Mouse (Mus musculus) midbrain, embryonic 15.5 days (tissue): ENCODE measurements around the gene Prrc2b. TPM values are rescaled to one million over a fixed set of nuclear protein-coding genes. Genes with fewer than 3 reads are reported as not detected.

ENCODE experiments used
- ATAC-seq: fragments of 200-750 bp; cut with Nextera tagmentation; replicated peaks from 2 replicates; pipeline ENCODE4 v1.8.0; 2017; ENCODE audit warnings: moderate TSS enrichment
- H3K27ac ChIP-seq: fragments of 300-500 bp; sonication (generic); 2 replicates; pipeline ENCODE4 v1.5.1; 2015; ENCODE audit warnings: mild to moderate bottlenecking, inconsistent platforms
- H3K27me3 ChIP-seq: fragments of 300-500 bp; sonication (generic); replicated peaks from 2 replicates; pipeline ENCODE4 v1.6.1; 2015; ENCODE audit warnings: inconsistent platforms
- H3K36me3 ChIP-seq: fragments of 300-500 bp; sonication (generic); replicated peaks from 2 replicates; pipeline ENCODE4 v1.6.1; 2015; ENCODE audit warnings: inconsistent platforms
- H3K4me1 ChIP-seq: fragments of 300-500 bp; sonication (generic); 2 replicates; pipeline ENCODE4 v1.6.1; 2015; ENCODE audit warnings: inconsistent platforms
- H3K4me2 ChIP-seq: fragments of 300-500 bp; sonication (generic); 2 replicates; pipeline ENCODE4 v1.6.1; 2015; ENCODE audit warnings: inconsistent platforms, mild to moderate bottlenecking, moderate library complexity
- H3K4me3 ChIP-seq: fragments of 300-500 bp; sonication (generic); 2 replicates; pipeline ENCODE4 v1.5.1; 2015; ENCODE audit warnings: mild to moderate bottlenecking, inconsistent platforms
- H3K9ac ChIP-seq: fragments of 300-500 bp; sonication (generic); 2 replicates; pipeline ENCODE4 v1.6.1; 2015; ENCODE audit warnings: mild to moderate bottlenecking, inconsistent platforms
- H3K9me3 ChIP-seq: fragments of 300-500 bp; sonication (generic); 2 replicates; pipeline ENCODE4 v1.6.1; 2016; ENCODE audit warnings: inconsistent platforms
- WGBS: fragments of 180-500 bp; shearing (Covaris S2); methylation state at CpG from one replicate; pipeline ENCODE4 v1.1.7; 2015; ENCODE audit warnings: mixed read lengths; 5-methylcytosine and 5-hydroxymethylcytosine counted together
- polyA plus RNA-seq: library from polyadenylated mRNA; unstranded; fragments of >200 nt; fragmentation: Nextera tagmentation; extraction: Ambion mirVana; gene quantifications from 2 replicates; pipeline ENCODE4 v1.2.1, GENCODE M21; 2015

The Prrc2b gene
- polyA plus RNA-seq, 1 experiment from 2014 or later: 92.2 TPM

DNA sequence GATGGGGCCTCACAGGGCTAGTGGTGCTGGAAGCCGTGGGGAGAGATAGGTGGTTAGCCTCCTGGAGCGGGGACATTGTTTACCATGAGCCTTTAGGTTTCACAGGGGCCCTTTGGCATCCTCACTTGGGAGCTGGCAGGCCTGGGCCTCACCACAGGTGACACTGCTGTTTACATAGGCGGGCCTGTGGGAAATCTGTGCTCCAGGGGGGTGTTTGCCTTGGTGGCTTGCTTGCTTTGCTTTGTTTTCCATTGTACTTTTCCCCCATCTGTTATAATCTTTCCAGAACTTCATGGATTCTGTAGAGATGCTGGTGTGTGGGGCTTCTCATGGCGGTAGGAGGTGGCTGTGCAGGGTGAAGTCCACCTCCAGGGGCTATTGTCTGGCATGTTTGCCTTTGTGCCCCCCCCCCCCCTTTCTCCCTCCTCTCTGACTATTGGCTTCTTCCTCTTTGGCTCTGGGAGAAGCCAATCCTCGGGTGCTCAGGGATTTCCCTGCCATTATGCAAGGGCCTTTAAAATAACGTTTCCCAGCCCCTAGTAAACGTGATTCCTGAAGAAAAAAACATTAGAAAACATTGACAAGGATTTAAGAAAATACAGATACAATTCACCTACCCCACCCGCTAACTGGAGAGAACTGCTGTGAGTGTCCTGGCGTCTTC is 3.6 kb downstream of the Prrc2b start:
- peak overlapping the region; percentile 93 for H3K4me2 ChIP-seq
- no peaks in the 10 kb centered on the region for H3K9me3 ChIP-seq
- peaks cover 83% of the 10 kb centered on the region for H3K4me1 ChIP-seq
- ATAC-seq: no peak
- no peaks in the 10 kb centered on the region for H3K36me3 ChIP-seq
- 22% methylated on average over 9 of the region's 9 CpGs for WGBS
- H3K9ac ChIP-seq: peak overlapping the region; percentile 22; the same call in 1 of the 2 replicates
- H3K27me3 ChIP-seq: no peaks in the 10 kb centered on the region
- H3K27ac ChIP-seq: peak overlapping the region; percentile 51
- peak overlapping the region; percentile 94 for H3K4me3 ChIP-seq

DNA sequence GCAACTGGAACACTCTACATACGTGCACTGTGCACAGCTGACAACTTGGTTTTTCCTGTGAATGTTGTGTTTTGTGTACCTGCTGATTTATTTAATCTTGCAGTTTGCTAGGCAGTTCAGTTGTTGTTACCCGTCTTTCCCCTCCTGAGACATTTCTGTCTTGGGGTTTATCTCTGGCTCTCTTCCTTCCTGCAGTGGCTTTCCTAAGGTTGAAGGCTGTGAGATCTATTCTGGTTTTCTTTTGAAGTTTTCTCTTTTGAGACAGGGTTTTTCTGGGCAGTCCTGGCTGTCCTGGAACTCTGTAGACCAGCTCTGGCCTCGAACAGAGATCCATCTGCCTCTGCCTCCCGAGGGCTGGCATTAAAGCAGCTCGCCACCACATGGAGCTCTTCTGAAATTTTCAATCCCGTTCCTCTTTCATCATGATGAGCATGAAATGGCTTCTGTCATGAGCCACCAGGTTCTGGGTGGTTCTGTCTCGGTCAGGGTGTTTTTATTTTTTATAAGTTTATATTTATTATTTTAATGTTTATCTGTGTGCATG is 4.2 kb downstream of the Prrc2b start:
- H3K27me3 ChIP-seq: no peaks in the 10 kb centered on the region
- no peak overlapping the region for H3K9ac ChIP-seq
- peak overlapping the region; percentile 93 for H3K4me2 ChIP-seq
- H3K4me1 ChIP-seq: peaks cover 85% of the 10 kb centered on the region
- peak overlapping the region; percentile 34; the same call in 1 of the 2 replicates for H3K27ac ChIP-seq
- H3K4me3 ChIP-seq: peak overlapping the region; percentile 94
- no peaks in the 10 kb centered on the region for H3K9me3 ChIP-seq
- no peaks in the 10 kb centered on the region for H3K36me3 ChIP-seq
- no peak for ATAC-seq
- 29% methylated on average over 7 of the region's 7 CpGs for WGBS

DNA sequence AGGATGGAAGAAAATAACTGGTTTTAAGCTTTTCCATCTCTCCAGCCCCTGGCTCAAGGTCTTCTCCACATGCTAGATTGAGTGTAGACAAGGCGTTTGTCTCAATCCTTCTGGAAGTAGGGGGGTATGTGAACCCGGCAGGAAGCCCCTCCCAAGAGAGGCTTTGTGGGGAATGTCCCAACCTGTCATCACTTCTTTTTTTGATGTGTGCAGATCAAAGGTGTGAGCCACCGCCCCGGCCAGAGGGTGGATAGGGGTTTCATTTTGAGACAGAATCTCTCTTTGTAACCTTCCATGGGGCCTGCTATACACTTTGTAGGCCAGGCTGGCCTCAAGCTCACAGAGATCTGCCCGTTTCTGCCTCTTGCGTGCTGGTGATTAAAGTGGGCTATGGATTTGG is 4.7 kb downstream of the Prrc2b start:
- 51% methylated on average over 6 of the region's 6 CpGs for WGBS
- no peaks in the 10 kb centered on the region for H3K36me3 ChIP-seq
- H3K27me3 ChIP-seq: no peaks in the 10 kb centered on the region
- no peaks in the 10 kb centered on the region for H3K9me3 ChIP-seq
- H3K9ac ChIP-seq: no peak overlapping the region; the same call in 1 of the 2 replicates
- no peak for ATAC-seq
- H3K4me2 ChIP-seq: peak overlapping the region; percentile 93; the same call in 1 of the 2 replicates
- H3K4me1 ChIP-seq: peaks cover 81% of the 10 kb centered on the region
- peak overlapping the region; percentile 34; the same call in 1 of the 2 replicates for H3K27ac ChIP-seq
- no peak overlapping the region for H3K4me3 ChIP-seq

DNA sequence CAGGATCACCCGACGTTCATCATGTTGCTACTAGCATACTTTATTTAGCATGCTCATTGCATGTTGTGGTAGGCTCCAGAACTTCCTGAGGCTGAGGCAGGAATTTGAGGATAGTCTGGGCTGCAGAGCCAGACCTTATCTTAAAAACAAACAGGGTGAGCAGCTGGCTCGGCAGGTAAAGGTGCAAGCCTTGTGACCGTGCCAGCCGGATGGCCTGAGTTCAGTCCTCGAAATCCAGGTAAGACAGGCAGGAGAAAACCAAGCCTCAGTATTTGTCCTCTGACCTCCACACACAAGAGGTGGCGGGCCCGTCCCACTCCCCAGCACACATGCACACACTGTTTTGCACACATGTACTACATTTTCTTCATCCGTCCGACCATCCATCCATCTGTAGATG is 5.8 kb downstream of the Prrc2b start:
- H3K27ac ChIP-seq: peak overlapping the region; percentile 32
- H3K4me2 ChIP-seq: peak overlapping the region; percentile 5

DNA sequence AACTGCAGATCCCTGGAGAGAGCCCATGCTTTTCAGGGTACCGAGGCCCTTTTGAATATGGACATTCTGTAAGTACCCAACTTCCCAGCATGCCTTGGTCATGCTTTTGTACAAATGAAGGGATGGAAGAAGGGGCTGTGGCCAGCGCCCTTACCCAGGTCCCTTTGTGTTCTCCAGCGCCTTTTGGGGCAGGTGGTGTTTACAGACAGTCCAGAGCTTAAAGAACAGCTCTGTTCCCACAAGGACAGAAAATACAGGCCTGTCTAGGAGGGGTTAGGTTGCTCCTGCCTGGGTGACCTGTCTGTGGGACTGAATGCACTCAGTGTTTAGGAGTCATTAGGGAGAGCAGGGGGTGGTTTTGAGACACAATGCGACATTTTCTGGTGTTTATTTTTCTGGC is 6.4 kb downstream of the Prrc2b start:
- no peaks in the 10 kb centered on the region for H3K9me3 ChIP-seq
- no peak for ATAC-seq
- H3K4me3 ChIP-seq: no peak overlapping the region
- peaks cover 76% of the 10 kb centered on the region for H3K4me1 ChIP-seq
- H3K9ac ChIP-seq: no peak overlapping the region
- peak overlapping the region; percentile 32 for H3K27ac ChIP-seq
- H3K36me3 ChIP-seq: no peaks in the 10 kb centered on the region
- WGBS: 12% methylated on average over 4 of the region's 4 CpGs
- H3K27me3 ChIP-seq: no peaks in the 10 kb centered on the region
- peak overlapping the region; percentile 5 for H3K4me2 ChIP-seq

More for the DNA sequence above, 5.8 kb downstream of the Prrc2b start:
- no peaks in the 10 kb centered on the region for H3K9me3 ChIP-seq
- no peaks in the 10 kb centered on the region for H3K27me3 ChIP-seq
- H3K4me3 ChIP-seq: no peak overlapping the region
- WGBS: 64% methylated on average over 10 of the region's 10 CpGs
- peaks cover 79% of the 10 kb centered on the region for H3K4me1 ChIP-seq
- 0 out of 2 replicates have a peak overlapping the region, but pooled peaks have one; percentile 2 for H3K9ac ChIP-seq
- H3K36me3 ChIP-seq: no peaks in the 10 kb centered on the region
- ATAC-seq: no peak

DNA sequence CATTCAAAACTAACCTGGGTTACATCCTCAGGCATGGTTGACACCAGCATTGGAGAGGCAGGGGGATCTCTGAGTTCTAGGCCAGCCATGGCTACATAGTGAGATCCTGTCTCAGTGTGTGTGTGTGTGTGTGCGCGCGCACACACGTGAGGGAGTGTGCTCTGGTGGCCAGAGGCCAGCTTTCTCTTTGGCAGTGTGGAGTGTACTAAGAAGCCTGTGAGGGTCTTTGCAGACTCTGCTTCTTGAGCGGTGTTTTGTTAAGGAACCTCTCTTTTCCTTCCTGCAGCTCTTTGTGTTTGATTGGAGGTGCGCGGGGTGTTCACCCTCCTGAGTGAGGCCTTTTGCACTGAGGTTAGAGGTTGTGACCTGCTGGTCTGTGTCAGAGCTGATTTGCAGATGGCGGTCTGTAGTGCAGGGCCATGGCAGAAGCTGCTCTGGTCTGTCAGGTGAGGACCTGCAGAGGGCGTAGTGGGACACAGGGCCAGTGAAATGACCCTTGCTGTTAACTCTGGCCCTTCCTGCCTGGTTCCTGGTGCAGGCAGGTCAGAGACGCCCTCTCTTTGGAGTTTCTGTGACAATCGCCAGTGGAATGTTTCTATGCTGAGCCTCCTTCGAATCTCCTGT is 7.8 kb downstream of the Prrc2b start:
- Histone ChIP-seq H3K9me3 (no peaks in the 10 kb centered on the region), H3K4me1 (peaks cover 65% of the 10 kb centered on the region), H3K27me3 (no peaks in the 10 kb centered on the region), H3K36me3 (no peaks in the 10 kb centered on the region), H3K4me2 (no peak overlapping the region), H3K9ac (no peak overlapping the region), H3K4me3 (no peak overlapping the region), H3K27ac (no peak overlapping the region)
- WGBS: 67% methylated on average over 12 of the region's 12 CpGs
- no peak for ATAC-seq

DNA sequence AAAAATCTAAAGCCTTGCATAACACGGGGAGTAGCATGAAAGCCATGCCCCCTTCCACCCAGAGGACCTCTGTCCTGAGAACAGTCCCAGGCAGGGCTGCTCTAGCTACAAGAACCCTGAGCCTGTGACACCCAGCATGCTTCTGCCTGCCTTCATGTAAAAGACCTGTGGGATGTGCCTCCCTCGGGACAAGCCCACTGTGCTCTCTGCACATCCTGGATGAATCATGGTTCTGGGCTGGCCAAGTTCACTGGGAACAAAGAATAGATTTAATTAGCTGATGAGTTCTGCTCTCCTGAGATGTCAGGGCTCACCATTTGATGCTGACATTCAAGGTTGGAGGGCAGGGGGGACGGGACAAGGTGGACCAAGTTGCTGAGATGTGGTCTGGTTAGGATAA is 9.6 kb downstream of the Prrc2b start:
- Histone ChIP-seq H3K36me3 (no peaks in the 10 kb centered on the region), H3K9me3 (no peaks in the 10 kb centered on the region), H3K9ac (no peak overlapping the region), H3K27me3 (no peaks in the 10 kb centered on the region), H3K27ac (no peak overlapping the region), H3K4me3 (no peak overlapping the region), H3K4me1 (peaks cover 64% of the 10 kb centered on the region), H3K4me2 (no peak overlapping the region)
- no peak for ATAC-seq
- 95% methylated on average over 3 of the region's 3 CpGs for WGBS

DNA sequence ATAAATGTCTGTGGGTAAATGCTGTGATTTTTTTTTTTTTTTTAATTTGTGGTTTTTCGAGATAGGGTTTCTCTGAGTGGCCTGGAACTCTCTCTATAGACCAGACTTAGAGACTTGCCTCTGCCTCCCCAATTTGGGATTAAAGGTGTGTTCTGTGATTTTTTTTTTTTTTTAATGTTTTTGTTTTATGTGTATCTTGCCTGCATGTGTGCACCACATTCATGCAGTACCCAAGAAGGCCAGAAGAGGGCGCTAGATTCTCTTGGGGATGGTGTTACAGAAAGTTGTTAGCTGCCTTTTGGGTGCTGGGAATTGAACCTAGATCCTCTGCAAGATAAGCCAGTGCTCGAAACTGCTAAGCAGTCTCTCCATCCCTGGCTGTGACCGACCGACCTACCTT is 10.1 kb downstream of the Prrc2b start:
- WGBS: 84% methylated on average over 5 of the region's 5 CpGs
- H3K4me1 ChIP-seq: peaks cover 60% of the 10 kb centered on the region

DNA sequence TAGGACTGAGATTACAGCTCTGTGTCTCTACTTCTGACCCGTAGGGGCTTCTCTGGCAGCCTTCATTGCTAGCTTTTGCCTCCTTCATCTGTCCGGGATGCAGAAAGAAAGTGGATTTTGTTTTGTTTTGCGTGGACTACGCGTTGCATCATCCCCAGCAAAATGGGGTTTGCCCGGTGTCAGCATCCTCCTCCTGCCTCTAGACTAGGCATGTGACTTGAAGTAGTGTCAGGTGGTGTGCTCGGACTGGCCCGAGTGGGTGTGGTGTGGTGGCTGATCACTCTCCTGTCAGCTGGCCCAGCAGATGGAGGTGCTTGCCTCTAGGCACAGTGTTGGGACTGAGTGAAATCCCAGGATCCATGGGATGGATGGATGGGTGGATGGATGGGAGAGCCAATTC is 11.2 kb downstream of the Prrc2b start:
- Histone ChIP-seq H3K9me3 (no peaks in the 10 kb centered on the region), H3K9ac (no peak overlapping the region), H3K4me2 (no peak overlapping the region), H3K4me3 (no peak overlapping the region), H3K27ac (no peak overlapping the region), H3K27me3 (no peaks in the 10 kb centered on the region), H3K4me1 (peaks cover 59% of the 10 kb centered on the region), H3K36me3 (no peaks in the 10 kb centered on the region)
- ATAC-seq: no peak
- 94% methylated on average over 8 of the region's 8 CpGs for WGBS

More for the DNA sequence above, 10.1 kb downstream of the Prrc2b start:
- H3K9ac ChIP-seq: no peak overlapping the region
- no peak overlapping the region for H3K4me3 ChIP-seq
- ATAC-seq: no peak
- H3K27me3 ChIP-seq: no peaks in the 10 kb centered on the region
- H3K27ac ChIP-seq: no peak overlapping the region
- no peaks in the 10 kb centered on the region for H3K9me3 ChIP-seq
- H3K4me2 ChIP-seq: no peak overlapping the region
- no peaks in the 10 kb centered on the region for H3K36me3 ChIP-seq

DNA sequence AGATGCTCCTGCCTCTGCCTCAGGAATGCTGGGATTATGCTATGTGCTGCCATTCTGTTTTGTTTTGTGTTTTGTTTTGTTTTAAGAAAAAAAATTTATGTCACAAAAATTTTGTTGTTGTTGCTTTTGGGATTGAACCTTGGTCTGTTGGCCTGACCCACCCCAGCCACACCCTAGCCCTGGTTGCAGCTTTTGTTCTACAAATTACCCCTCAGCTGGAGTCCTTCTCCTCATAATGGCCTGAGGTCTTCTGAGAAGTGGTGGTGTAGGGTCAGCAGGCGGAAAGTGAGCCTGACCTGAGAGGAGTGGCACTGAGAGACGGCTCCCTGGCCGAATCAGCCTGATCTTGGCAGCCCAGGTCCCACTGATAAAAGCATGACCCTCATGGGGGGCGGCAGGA is 11.8 kb downstream of the Prrc2b start:
- Histone ChIP-seq H3K36me3 (no peaks in the 10 kb centered on the region), H3K27me3 (no peaks in the 10 kb centered on the region), H3K9me3 (no peaks in the 10 kb centered on the region), H3K27ac (no peak overlapping the region), H3K4me3 (no peak overlapping the region), H3K4me2 (no peak overlapping the region), H3K9ac (no peak overlapping the region), H3K4me1 (peaks cover 59% of the 10 kb centered on the region)
- 83% methylated on average over 4 of the region's 4 CpGs for WGBS
- no peak for ATAC-seq

DNA sequence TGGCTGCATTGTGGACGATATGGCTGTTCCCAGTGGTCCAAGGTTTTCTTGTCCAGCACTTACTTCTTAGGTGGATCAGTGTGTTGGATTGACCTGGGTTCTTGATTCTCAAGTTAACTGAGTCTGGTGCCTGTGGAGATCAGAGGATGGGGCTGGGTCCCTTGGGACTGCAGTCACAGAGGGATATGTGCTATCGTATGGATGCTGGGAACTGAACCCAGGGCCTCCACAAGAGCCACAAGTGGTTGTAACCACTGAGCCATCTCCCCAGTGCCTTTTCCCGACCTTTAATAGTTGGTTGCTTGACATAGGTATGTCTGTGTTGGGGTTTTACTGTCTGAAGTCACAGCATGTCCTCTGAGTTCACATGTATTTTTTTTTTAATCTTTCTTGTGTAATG is 12.2 kb downstream of the Prrc2b start:
- peaks cover 58% of the 10 kb centered on the region for H3K4me1 ChIP-seq

DNA sequence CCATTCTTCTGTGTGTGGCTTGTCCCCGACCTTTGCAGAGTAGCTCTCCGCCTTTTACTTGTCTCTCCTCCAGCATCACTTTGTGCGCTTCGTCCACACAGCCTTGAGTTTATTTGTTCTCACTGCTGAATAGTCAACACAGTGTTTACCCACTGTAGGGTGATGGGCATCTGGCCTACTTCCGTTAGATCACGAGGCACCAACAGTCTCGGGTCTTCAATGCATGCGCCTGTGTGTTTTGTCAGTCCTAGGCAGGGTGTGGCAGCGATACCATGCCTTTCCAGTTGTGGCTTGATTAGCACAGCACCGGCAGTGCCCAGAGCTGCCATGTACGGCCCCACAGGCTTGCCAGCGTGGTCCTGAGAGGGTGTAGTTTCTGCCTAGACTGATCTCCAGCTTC is 13.6 kb downstream of the Prrc2b start:
- WGBS: 64% methylated on average over 12 of the region's 12 CpGs
- H3K36me3 ChIP-seq: no peaks in the 10 kb centered on the region
- H3K4me2 ChIP-seq: no peak overlapping the region
- no peaks in the 10 kb centered on the region for H3K27me3 ChIP-seq
- 0 out of 2 replicates have a peak overlapping the region, but pooled peaks have one; percentile 9 for H3K27ac ChIP-seq
- H3K9me3 ChIP-seq: no peaks in the 10 kb centered on the region
- ATAC-seq: no peak
- H3K4me3 ChIP-seq: no peak overlapping the region
- H3K9ac ChIP-seq: no peak overlapping the region
- peaks cover 59% of the 10 kb centered on the region for H3K4me1 ChIP-seq

More for the DNA sequence above, 12.2 kb downstream of the Prrc2b start:
- Histone ChIP-seq H3K27ac (no peak overlapping the region), H3K4me3 (no peak overlapping the region), H3K4me2 (no peak overlapping the region), H3K9ac (no peak overlapping the region), H3K36me3 (no peaks in the 10 kb centered on the region), H3K9me3 (no peaks in the 10 kb centered on the region), H3K27me3 (no peaks in the 10 kb centered on the region)
- ATAC-seq: no peak
- WGBS: 89% methylated on average over 3 of the region's 3 CpGs
